Mouse (Mus musculus): ENCODE results near the gene Phldb2.

Gene Phldb2

GRCm38 (mm10) chr16:45729163-45729562 lies 224.2 kb downstream of the Phldb2 start:
- no peak for DNase-seq (ENCODE audit: low spot score)

GRCm38 (mm10) chr16:45724742-45725102 lies 228.7 kb downstream of the Phldb2 start:
- DNase-seq (ENCODE audit: low spot score): no peak

GRCm38 (mm10) chr16:45724061-45724741 lies 229.2 kb downstream of the Phldb2 start, which contains the start of gene Tagln3:
Tagln3 (minus strand) TSS chr16:45724608.
- DNase-seq (ENCODE audit: low spot score): peak; percentile 11

- no peak for DNase-seq (ENCODE audit: low spot score)
Measured at GRCm38 (mm10) chr16:45723172-45723901, 230.1 kb downstream of the Phldb2 start.

GRCm38 (mm10) chr16:45722460-45722951 lies 230.9 kb downstream of the Phldb2 start:
- no peak for DNase-seq (ENCODE audit: low spot score)

GRCm38 (mm10) chr16:45720022-45720630 lies 233.3 kb downstream of the Phldb2 start:
- no peak for DNase-seq (ENCODE audit: low spot score)

- no peak for DNase-seq (ENCODE audit: low spot score)
Measured at GRCm38 (mm10) chr16:45718296-45718695, 235.1 kb downstream of the Phldb2 start.

GRCm38 (mm10) chr16:45714489-45715150 lies 238.8 kb downstream of the Phldb2 start:
- DNase-seq (ENCODE audit: low spot score): no peak

GRCm38 (mm10) chr16:45713878-45714277 lies 239.5 kb downstream of the Phldb2 start:
- DNase-seq (ENCODE audit: low spot score): no peak

- DNase-seq (ENCODE audit: low spot score): no peak
Measured at GRCm38 (mm10) chr16:45713261-45713660, 240.1 kb downstream of the Phldb2 start.

GRCm38 (mm10) chr16:45711263-45711662 lies 242.1 kb downstream of the Phldb2 start:
- no peak for DNase-seq (ENCODE audit: low spot score)

- no peak for DNase-seq (ENCODE audit: low spot score)
Measured at GRCm38 (mm10) chr16:45699301-45699700, 254.1 kb downstream of the Phldb2 start.

GRCm38 (mm10) chr16:45697996-45698395 lies 255.4 kb downstream of the Phldb2 start:
- DNase-seq (ENCODE audit: low spot score): no peak

All from ovary, postnatal 14 days (tissue).